Mouse (Mus musculus) lung, embryonic 16.5 days (tissue): ENCODE results near the gene Hcn4. TPM values are rescaled to one million over a fixed set of nuclear protein-coding genes. Genes with fewer than 3 reads are reported as not detected.

Experiments used
- ATAC-seq: fragments of 200-750 bp; cut with Nextera tagmentation; 2 replicates; pipeline ENCODE4 v1.8.0; 2017; ENCODE audit warnings: low read depth, mild to moderate bottlenecking, moderate library complexity
- H3K27ac ChIP-seq: fragments of 300-500 bp; sonication (generic); 2 replicates; pipeline ENCODE4 v1.5.1; 2014; ENCODE audit warnings: mild to moderate bottlenecking, control low read depth, low read length
- H3K27me3 ChIP-seq: fragments of 300-500 bp; sonication (generic); 2 replicates; pipeline ENCODE4 v1.6.1; 2014; ENCODE audit warnings: low read depth, low read length, mixed read lengths; ENCODE audit not compliant: control insufficient read depth, insufficient read depth
- H3K36me3 ChIP-seq: fragments of 300-500 bp; sonication (generic); 2 replicates; pipeline ENCODE4 v1.6.1; 2014; ENCODE audit warnings: low read length; ENCODE audit not compliant: control insufficient read depth, insufficient read depth
- H3K4me1 ChIP-seq: fragments of 300-500 bp; sonication (generic); replicated peaks from 2 replicates; pipeline ENCODE4 v1.6.1; 2014; ENCODE audit warnings: low read length, mixed read lengths; ENCODE audit not compliant: control insufficient read depth, insufficient read depth
- H3K4me2 ChIP-seq: fragments of 300-500 bp; sonication (generic); 2 replicates; pipeline ENCODE4 v1.6.1; 2014; ENCODE audit warnings: low read depth, low read length, control low read depth
- H3K4me3 ChIP-seq: fragments of 300-500 bp; sonication (generic); 2 replicates; pipeline ENCODE4 v1.5.1; 2014; ENCODE audit warnings: mild to moderate bottlenecking, low read length, control low read depth
- H3K9ac ChIP-seq: fragments of 300-500 bp; sonication (generic); 2 replicates; pipeline ENCODE4 v1.6.1; 2014; ENCODE audit warnings: low read length, control low read depth
- H3K9me3 ChIP-seq: fragments of 300-500 bp; sonication (generic); 2 replicates; pipeline ENCODE4 v1.6.1; 2016; ENCODE audit warnings: low read length; ENCODE audit not compliant: control insufficient read depth
- WGBS: fragments of 180-500 bp; shearing (Covaris S2); extraction: QIAGEN DNeasy Blood & Tissue Kit; methylation state at CpG from one replicate; pipeline ENCODE4 v1.1.7; 2014; 5-methylcytosine and 5-hydroxymethylcytosine counted together
- polyA plus RNA-seq: library from polyadenylated mRNA; unstranded; fragments of >200 nt; fragmentation: Nextera tagmentation; extraction: Ambion mirVana; gene quantifications from 2 replicates; pipeline ENCODE4 v1.2.1, GENCODE M21; 2015

Gene Hcn4
- polyA plus RNA-seq, 1 experiment from 2014 or later = 0.21 TPM

- H3K36me3 ChIP-seq = peaks cover 19% of the 10 kb centered on the region
- H3K4me3 ChIP-seq = no peak overlapping the region
- WGBS = 86% methylated on average over 6 of the region's 6 CpGs
- H3K4me2 ChIP-seq = no peak overlapping the region
- H3K9ac ChIP-seq = no peak overlapping the region
- H3K27ac ChIP-seq = no peak overlapping the region
- no peaks in the 10 kb centered on the region for H3K4me1 ChIP-seq
- no peak for ATAC-seq
- no peaks in the 10 kb centered on the region for H3K27me3 ChIP-seq
- no peaks in the 10 kb centered on the region for H3K9me3 ChIP-seq
Observed at GRCm38 (mm10) chr9:58891840-58892640, 68.8 kb downstream of the Hcn4 start.

GRCm38 (mm10) chr9:58899602-58900001 is 76.4 kb downstream of the Hcn4 start:
- H3K9ac ChIP-seq = no peak overlapping the region
- no peak overlapping the region for H3K27ac ChIP-seq
- no peak overlapping the region for H3K4me2 ChIP-seq
- H3K4me1 ChIP-seq = no peaks in the 10 kb centered on the region
- H3K27me3 ChIP-seq = no peaks in the 10 kb centered on the region
- peaks cover 11% of the 10 kb centered on the region; the same call in 1 of the 2 replicates for H3K36me3 ChIP-seq
- no peaks in the 10 kb centered on the region for H3K9me3 ChIP-seq
- ATAC-seq = no peak
- no peak overlapping the region for H3K4me3 ChIP-seq

- Histone ChIP-seq H3K4me2 (no peak overlapping the region), H3K27me3 (no peaks in the 10 kb centered on the region), H3K4me3 (no peak overlapping the region), H3K9ac (no peak overlapping the region), H3K4me1 (no peaks in the 10 kb centered on the region), H3K27ac (no peak overlapping the region), H3K36me3 (peaks cover 13% of the 10 kb centered on the region), H3K9me3 (no peaks in the 10 kb centered on the region)
- no peak for ATAC-seq
- WGBS = 65% methylated on average over 6 of the region's 6 CpGs
Observed at GRCm38 (mm10) chr9:58902869-58903585, 79.8 kb downstream of the Hcn4 start.

Other genes with a start within 250 kb of the Hcn4 start
- gene Nptn, start 241.2 kb upstream of the Hcn4 start, polyA plus RNA-seq = 134 and 142 TPM in 2 replicates
- 1.5 and 2.5 TPM in 2 replicates for gene Rec114, start 79.4 kb upstream of the Hcn4 start, polyA plus RNA-seq
- 38.9 and 39.1 TPM in 2 replicates for gene Neo1, start 213.0 kb downstream of the Hcn4 start, polyA plus RNA-seq